Mouse (Mus musculus): ENCODE data around the gene Myo16.

- TF ChIP-seq CTCF (IDR thresholded peaks at IDR 0.05; ENCODE audit: borderline replicate concordance, control insufficient read depth, extremely low read depth, insufficient read depth, low read length, poor library complexity) (no peak), POLR2A (IDR thresholded peaks at IDR 0.05; ENCODE audit: control insufficient read depth, extremely low read depth, insufficient read depth, low read length, poor library complexity) (no peak)
These were observed 407.9 kb downstream of the Myo16 start for GRCm38 (mm10) chr8:10561616-10562015.

Data from thymus, adult 2 months (tissue).